Mouse (Mus musculus) heart, adult 2 months (tissue): ENCODE results near the gene Elmo1.

Experiments used
- CTCF ChIP-seq: fragments of 200-600 bp; IDR thresholded peaks from 2 replicates; pipeline ENCODE4 v1.8.1; 2022; ENCODE audit warnings: antibody characterized with exemption, mild to moderate bottlenecking, moderate library complexity
- EP300 ChIP-seq: fragments of 200-500 bp; IDR thresholded peaks from 2 replicates; pipeline ENCODE4 v1.6.1; 2011; ENCODE audit warnings: low read depth, low read length, control low read depth; ENCODE audit not compliant: insufficient read depth
- POLR2A ChIP-seq: fragments of 200-500 bp; IDR thresholded peaks from 2 replicates; pipeline ENCODE4 v1.6.1; 2011; ENCODE audit warnings: mild to moderate bottlenecking, low read depth, low read length, control low read depth; ENCODE audit not compliant: insufficient read depth

DNA sequence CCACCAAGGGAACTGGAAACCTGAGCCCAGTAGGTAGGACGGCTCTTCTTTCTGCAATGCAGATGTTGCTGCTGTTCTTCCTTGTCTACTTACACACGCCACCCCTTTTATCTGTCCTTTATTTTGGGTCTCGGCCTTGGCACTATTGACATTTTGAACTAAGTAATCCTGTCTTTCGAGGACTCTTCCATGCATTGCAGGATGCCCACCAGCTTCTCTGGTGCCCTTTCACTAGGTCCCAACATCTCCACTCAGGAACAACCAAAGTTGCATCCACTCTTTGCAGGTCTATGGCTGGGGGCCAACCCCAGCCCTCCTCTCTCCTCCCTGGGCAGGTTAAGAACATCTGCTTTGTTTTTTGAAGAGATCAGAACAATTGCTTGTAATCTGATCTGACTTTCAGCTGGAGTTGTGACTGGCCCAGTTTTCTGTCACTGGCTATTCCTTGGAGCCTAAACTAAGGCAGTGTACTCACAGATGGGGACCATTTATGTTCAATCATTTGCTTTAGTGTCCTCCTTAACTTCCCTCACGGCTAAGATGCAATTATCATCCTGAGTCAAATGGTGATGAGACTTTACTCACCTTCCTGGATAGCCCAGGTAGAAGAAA is 6.7 kb downstream of the Elmo1 start:
- TF ChIP-seq POLR2A (no peak), CTCF (no peak), EP300 (no peak)
